Mouse (Mus musculus): ENCODE measurements around the gene Icam4. TPM values are rescaled to one million over a fixed set of nuclear protein-coding genes. Genes with fewer than 3 reads are reported as not detected.

Gene Icam4
- polyA plus RNA-seq, 1 experiment, result 8.1 TPM

GRCm38 (mm10) chr9:21011846-21012312 is 17.3 kb upstream of the Icam4 start:
- H3K4me3 ChIP-seq (ENCODE audit: extremely low read depth, insufficient read depth, insufficient read length), result no peak overlapping the region
- no peaks in the 10 kb centered on the region for H3K27me3 ChIP-seq (ENCODE audit: control insufficient read depth, insufficient read depth, low read length)
- DNase-seq (ENCODE audit: low read depth in 1 of 2, low spot score in 2 of 2), result no peak
- peaks cover 2% of the 10 kb centered on the region; the same call in 1 of the 2 replicates for H3K4me1 ChIP-seq (ENCODE audit: control insufficient read depth, insufficient read depth, insufficient read length)
- no peak for TF ChIP-seq POLR2A (IDR thresholded peaks at IDR 0.05; ENCODE audit: low read depth, low read length)
- TF ChIP-seq CTCF (IDR thresholded peaks at IDR 0.05; ENCODE audit: extremely low read depth, insufficient read depth, insufficient read length, insufficient replicate concordance), result no peak
- WGBS, result 22% methylated on average over 5 of the region's 5 CpGs
- H3K36me3 ChIP-seq (ENCODE audit: control insufficient read depth, insufficient read depth, low read length), result peaks cover 9% of the 10 kb centered on the region
- no peak overlapping the region for H3K27ac ChIP-seq (ENCODE audit: insufficient read depth, low read length)

GRCm38 (mm10) chr9:21012368-21012767 is 16.8 kb upstream of the Icam4 start:
- peaks cover 6% of the 10 kb centered on the region for H3K36me3 ChIP-seq (ENCODE audit: control insufficient read depth, insufficient read depth, low read length)
- H3K4me3 ChIP-seq (ENCODE audit: extremely low read depth, insufficient read depth, insufficient read length), result no peak overlapping the region
- no peak for TF ChIP-seq CTCF (IDR thresholded peaks at IDR 0.05; ENCODE audit: extremely low read depth, insufficient read depth, insufficient read length, insufficient replicate concordance)
- no peak for TF ChIP-seq POLR2A (IDR thresholded peaks at IDR 0.05; ENCODE audit: low read depth, low read length)
- H3K27ac ChIP-seq (ENCODE audit: insufficient read depth, low read length), result no peak overlapping the region
- WGBS, result 0% methylated on average over 1 of the region's 1 CpGs
- DNase-seq (ENCODE audit: low read depth in 1 of 2, low spot score in 2 of 2), result no peak
- peaks cover 6% of the 10 kb centered on the region; the same call in 1 of the 2 replicates for H3K4me1 ChIP-seq (ENCODE audit: control insufficient read depth, insufficient read depth, insufficient read length)
- H3K27me3 ChIP-seq (ENCODE audit: control insufficient read depth, insufficient read depth, low read length), result no peaks in the 10 kb centered on the region

GRCm38 (mm10) chr9:21014691-21015570 is 14.2 kb upstream of the Icam4 start:
- under 1% methylated on average over 29 of the region's 29 CpGs for WGBS
- peak; percentile 61 to 86 for DNase-seq (ENCODE audit: low read depth in 1 of 2, low spot score in 2 of 2)
- Histone ChIP-seq H3K36me3 (ENCODE audit: control insufficient read depth, insufficient read depth, low read length) (0 out of 2 replicates have a peak, but pooled peaks cover 2% of the 10 kb centered on the region), H3K4me1 (ENCODE audit: control insufficient read depth, insufficient read depth, insufficient read length) (peaks cover 12% of the 10 kb centered on the region; the same call in 1 of the 2 replicates), H3K4me3 (ENCODE audit: extremely low read depth, insufficient read depth, insufficient read length) (peak overlapping the region; percentile 66), H3K27ac (ENCODE audit: insufficient read depth, low read length) (peak overlapping the region; percentile 93), H3K27me3 (ENCODE audit: control insufficient read depth, insufficient read depth, low read length) (no peaks in the 10 kb centered on the region)
- TF ChIP-seq CTCF (IDR thresholded peaks at IDR 0.05; ENCODE audit: extremely low read depth, insufficient read depth, insufficient read length, insufficient replicate concordance), result no peak
- no peak for TF ChIP-seq POLR2A (IDR thresholded peaks at IDR 0.05; ENCODE audit: low read depth, low read length)

- Histone ChIP-seq H3K4me1 (ENCODE audit: control insufficient read depth, insufficient read depth, insufficient read length) (peaks cover 12% of the 10 kb centered on the region; the same call in 1 of the 2 replicates), H3K4me3 (ENCODE audit: extremely low read depth, insufficient read depth, insufficient read length) (peak within 1 kb of the TSS; percentile 66), H3K27ac (ENCODE audit: insufficient read depth, low read length) (peak within 1 kb of the TSS; percentile 93), H3K27me3 (ENCODE audit: control insufficient read depth, insufficient read depth, low read length) (no peaks in the 10 kb centered on the region), H3K36me3 (ENCODE audit: control insufficient read depth, insufficient read depth, low read length) (peaks cover 4% of the 10 kb centered on the region)
- 1% methylated on average over 30 of the region's 30 CpGs for WGBS
- DNase-seq (ENCODE audit: low read depth in 1 of 2, low spot score in 2 of 2), result peak in 1 of 2 experiments; percentile 86
- no peak for TF ChIP-seq CTCF (IDR thresholded peaks at IDR 0.05; ENCODE audit: extremely low read depth, insufficient read depth, insufficient read length, insufficient replicate concordance)
- peak; percentile 99 for TF ChIP-seq POLR2A (IDR thresholded peaks at IDR 0.05; ENCODE audit: low read depth, low read length)
Observed at GRCm38 (mm10) chr9:21015571-21016130, 13.5 kb upstream of the Icam4 start, which contains the start of gene Icam1. Gene Icam1, plus strand, starts transcription at chr9:21015985.

- TF ChIP-seq CTCF (IDR thresholded peaks at IDR 0.05; ENCODE audit: extremely low read depth, insufficient read depth, insufficient read length, insufficient replicate concordance), result no peak
- TF ChIP-seq POLR2A (IDR thresholded peaks at IDR 0.05; ENCODE audit: low read depth, low read length), result no peak
- Histone ChIP-seq H3K4me3 (ENCODE audit: extremely low read depth, insufficient read depth, insufficient read length) (peak overlapping the region; percentile 66), H3K36me3 (ENCODE audit: control insufficient read depth, insufficient read depth, low read length) (peaks cover 11% of the 10 kb centered on the region), H3K4me1 (ENCODE audit: control insufficient read depth, insufficient read depth, insufficient read length) (peaks cover 12% of the 10 kb centered on the region; the same call in 1 of the 2 replicates), H3K27ac (ENCODE audit: insufficient read depth, low read length) (peak overlapping the region; percentile 93), H3K27me3 (ENCODE audit: control insufficient read depth, insufficient read depth, low read length) (no peaks in the 10 kb centered on the region)
- DNase-seq (ENCODE audit: low read depth in 1 of 2, low spot score in 2 of 2), result peak in 1 of 2 experiments; percentile 36
- WGBS, result 5% methylated on average over 17 of the region's 17 CpGs
Observed at GRCm38 (mm10) chr9:21016331-21017176, 12.6 kb upstream of the Icam4 start.

- DNase-seq (ENCODE audit: low read depth in 1 of 2, low spot score in 2 of 2), result no peak
- H3K36me3 ChIP-seq (ENCODE audit: control insufficient read depth, insufficient read depth, low read length), result peaks cover 16% of the 10 kb centered on the region
- peak overlapping the region; percentile 23; the same call in 1 of the 2 replicates for H3K27ac ChIP-seq (ENCODE audit: insufficient read depth, low read length)
- no peak for TF ChIP-seq CTCF (IDR thresholded peaks at IDR 0.05; ENCODE audit: extremely low read depth, insufficient read depth, insufficient read length, insufficient replicate concordance)
- no peaks in the 10 kb centered on the region for H3K27me3 ChIP-seq (ENCODE audit: control insufficient read depth, insufficient read depth, low read length)
- 4% methylated on average over 4 of the region's 4 CpGs for WGBS
- peaks cover 12% of the 10 kb centered on the region; the same call in 1 of the 2 replicates for H3K4me1 ChIP-seq (ENCODE audit: control insufficient read depth, insufficient read depth, insufficient read length)
- peak overlapping the region; percentile 66; the same call in 1 of the 2 replicates for H3K4me3 ChIP-seq (ENCODE audit: extremely low read depth, insufficient read depth, insufficient read length)
Observed at GRCm38 (mm10) chr9:21017177-21017575, 12.0 kb upstream of the Icam4 start.

Data from spleen, adult 2 months (tissue).